Mouse (Mus musculus): ENCODE measurements at regions not wholly inside any gene's neighbourhood (a gene's known extent, or its start where the extent isn't known, plus 50 kb on each side); places are given as distances from the start of the nearest gene placed in this dataset.

GRCm38 (mm10) chr17:80834176-80834517 is 105.9 kb upstream of the Map4k3 start:
- Histone ChIP-seq H3K36me3 (ENCODE audit: control insufficient read depth, insufficient read depth, low read length) (no peaks in the 10 kb centered on the region), H3K4me1 (ENCODE audit: control insufficient read depth, insufficient read depth, low read length) (peaks cover 6% of the 10 kb centered on the region), H3K9ac (ENCODE audit: low read depth, low read length) (no peak overlapping the region), H3K27me3 (ENCODE audit: control insufficient read depth, insufficient read depth, low read depth, low read length) (no peaks in the 10 kb centered on the region), H3K27ac (ENCODE audit: low read length) (no peak overlapping the region), H3K9me3 (replicated peaks; ENCODE audit: control insufficient read depth, low read length, poor library complexity, severe bottlenecking) (no peaks in the 10 kb centered on the region), H3K4me3 (ENCODE audit: low read depth, low read length) (no peak overlapping the region), H3K4me2 (ENCODE audit: low read length) (no peak overlapping the region)
- 29% methylated on average over 5 of the region's 5 CpGs for WGBS
- ATAC-seq, result no peak

DNA sequence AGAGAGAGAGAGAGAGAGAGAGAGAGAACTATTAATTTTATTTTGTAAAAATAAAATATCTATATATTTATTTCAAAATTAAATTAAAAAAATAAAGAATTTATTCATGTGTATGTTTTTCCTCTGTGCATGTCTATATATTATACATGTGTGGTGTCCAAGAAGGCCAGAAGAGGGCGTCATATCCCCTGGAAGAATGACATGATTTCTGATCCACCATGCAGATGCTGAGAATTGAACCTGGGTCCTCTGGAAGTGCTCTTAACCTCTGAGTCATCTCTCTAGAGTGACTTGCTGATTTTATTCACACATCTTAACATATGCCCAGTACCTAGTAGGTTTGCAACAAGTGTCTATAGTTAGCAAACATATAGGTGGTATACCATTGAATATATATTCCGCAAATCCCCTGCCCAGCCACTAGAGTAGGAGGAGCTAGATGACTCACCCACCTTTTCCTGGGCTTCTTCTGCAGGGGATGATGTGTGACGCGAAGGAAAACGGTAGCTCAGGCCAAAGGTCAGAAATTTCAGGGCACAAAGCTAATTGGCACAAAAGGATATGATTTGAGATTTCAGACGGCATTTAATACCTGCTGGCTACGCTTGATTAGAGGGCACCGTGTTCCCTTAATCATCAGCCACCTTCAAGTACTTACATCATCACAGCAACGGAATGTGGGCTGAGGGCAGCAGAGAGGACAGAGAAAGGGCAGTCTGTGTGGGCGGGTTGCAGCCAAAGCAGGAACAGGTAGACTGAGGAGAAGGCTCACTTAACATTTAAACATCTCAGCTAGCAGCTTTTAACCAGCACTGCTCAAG is 105.3 kb upstream of the Map4k3 start:
- H3K4me3 ChIP-seq (ENCODE audit: low read depth, low read length), result no peak overlapping the region
- no peaks in the 10 kb centered on the region for H3K27me3 ChIP-seq (ENCODE audit: control insufficient read depth, insufficient read depth, low read depth, low read length)
- ATAC-seq, result no peak
- H3K9me3 ChIP-seq (replicated peaks; ENCODE audit: control insufficient read depth, low read length, poor library complexity, severe bottlenecking), result no peaks in the 10 kb centered on the region
- no peaks in the 10 kb centered on the region for H3K36me3 ChIP-seq (ENCODE audit: control insufficient read depth, insufficient read depth, low read length)
- WGBS, result 35% methylated on average over 10 of the region's 10 CpGs
- no peak overlapping the region for H3K4me2 ChIP-seq (ENCODE audit: low read length)
- no peak overlapping the region for H3K9ac ChIP-seq (ENCODE audit: low read depth, low read length)
- H3K4me1 ChIP-seq (ENCODE audit: control insufficient read depth, insufficient read depth, low read length), result peaks cover 6% of the 10 kb centered on the region
- H3K27ac ChIP-seq (ENCODE audit: low read length), result no peak overlapping the region

GRCm38 (mm10) chr17:80831686-80832085 is 103.4 kb upstream of the Map4k3 start:
- Histone ChIP-seq H3K9ac (ENCODE audit: low read depth, low read length) (no peak overlapping the region), H3K27ac (ENCODE audit: low read length) (no peak overlapping the region), H3K4me3 (ENCODE audit: low read depth, low read length) (no peak overlapping the region), H3K4me1 (ENCODE audit: control insufficient read depth, insufficient read depth, low read length) (peaks cover 6% of the 10 kb centered on the region), H3K9me3 (replicated peaks; ENCODE audit: control insufficient read depth, low read length, poor library complexity, severe bottlenecking) (no peaks in the 10 kb centered on the region), H3K4me2 (ENCODE audit: low read length) (no peak overlapping the region), H3K36me3 (ENCODE audit: control insufficient read depth, insufficient read depth, low read length) (no peaks in the 10 kb centered on the region), H3K27me3 (ENCODE audit: control insufficient read depth, insufficient read depth, low read depth, low read length) (no peaks in the 10 kb centered on the region)
- 86% methylated on average over 4 of the region's 4 CpGs for WGBS
- no peak for ATAC-seq

- H3K9me3 ChIP-seq (replicated peaks; ENCODE audit: control insufficient read depth, low read length, poor library complexity, severe bottlenecking), result no peaks in the 10 kb centered on the region
- no peak overlapping the region for H3K4me3 ChIP-seq (ENCODE audit: low read depth, low read length)
- H3K4me1 ChIP-seq (ENCODE audit: control insufficient read depth, insufficient read depth, low read length), result 0 out of 2 replicates have a peak, but pooled peaks cover 2% of the 10 kb centered on the region
- no peak for ATAC-seq
- H3K27me3 ChIP-seq (ENCODE audit: control insufficient read depth, insufficient read depth, low read depth, low read length), result no peaks in the 10 kb centered on the region
- no peaks in the 10 kb centered on the region for H3K36me3 ChIP-seq (ENCODE audit: control insufficient read depth, insufficient read depth, low read length)
- no peak overlapping the region for H3K9ac ChIP-seq (ENCODE audit: low read depth, low read length)
- no peak overlapping the region for H3K4me2 ChIP-seq (ENCODE audit: low read length)
- WGBS, result 72% methylated on average over 2 of the region's 2 CpGs
- no peak overlapping the region for H3K27ac ChIP-seq (ENCODE audit: low read length)
These were observed 99.6 kb upstream of the Map4k3 start for GRCm38 (mm10) chr17:80827896-80828295.

- Histone ChIP-seq H3K4me2 (ENCODE audit: low read length) (no peak overlapping the region), H3K9me3 (replicated peaks; ENCODE audit: control insufficient read depth, low read length, poor library complexity, severe bottlenecking) (no peaks in the 10 kb centered on the region), H3K9ac (ENCODE audit: low read depth, low read length) (no peak overlapping the region), H3K4me3 (ENCODE audit: low read depth, low read length) (no peak overlapping the region), H3K4me1 (ENCODE audit: control insufficient read depth, insufficient read depth, low read length) (0 out of 2 replicates have a peak, but pooled peaks cover 2% of the 10 kb centered on the region), H3K36me3 (ENCODE audit: control insufficient read depth, insufficient read depth, low read length) (no peaks in the 10 kb centered on the region), H3K27ac (ENCODE audit: low read length) (no peak overlapping the region), H3K27me3 (ENCODE audit: control insufficient read depth, insufficient read depth, low read depth, low read length) (no peaks in the 10 kb centered on the region)
- WGBS, result 85% methylated on average over 17 of the region's 17 CpGs
- no peak for ATAC-seq
These were observed 99.1 kb upstream of the Map4k3 start for GRCm38 (mm10) chr17:80827361-80827760.

GRCm38 (mm10) chr17:80825971-80826730 is 97.9 kb upstream of the Map4k3 start:
- ATAC-seq, result no peak
- WGBS, result 57% methylated on average over 12 of the region's 12 CpGs
- Histone ChIP-seq H3K9me3 (replicated peaks; ENCODE audit: control insufficient read depth, low read length, poor library complexity, severe bottlenecking) (no peaks in the 10 kb centered on the region), H3K27me3 (ENCODE audit: control insufficient read depth, insufficient read depth, low read depth, low read length) (no peaks in the 10 kb centered on the region), H3K36me3 (ENCODE audit: control insufficient read depth, insufficient read depth, low read length) (no peaks in the 10 kb centered on the region), H3K4me1 (ENCODE audit: control insufficient read depth, insufficient read depth, low read length) (0 out of 2 replicates have a peak, but pooled peaks cover 2% of the 10 kb centered on the region), H3K4me2 (ENCODE audit: low read length) (no peak overlapping the region), H3K4me3 (ENCODE audit: low read depth, low read length) (no peak overlapping the region), H3K9ac (ENCODE audit: low read depth, low read length) (no peak overlapping the region), H3K27ac (ENCODE audit: low read length) (no peak overlapping the region)

DNA sequence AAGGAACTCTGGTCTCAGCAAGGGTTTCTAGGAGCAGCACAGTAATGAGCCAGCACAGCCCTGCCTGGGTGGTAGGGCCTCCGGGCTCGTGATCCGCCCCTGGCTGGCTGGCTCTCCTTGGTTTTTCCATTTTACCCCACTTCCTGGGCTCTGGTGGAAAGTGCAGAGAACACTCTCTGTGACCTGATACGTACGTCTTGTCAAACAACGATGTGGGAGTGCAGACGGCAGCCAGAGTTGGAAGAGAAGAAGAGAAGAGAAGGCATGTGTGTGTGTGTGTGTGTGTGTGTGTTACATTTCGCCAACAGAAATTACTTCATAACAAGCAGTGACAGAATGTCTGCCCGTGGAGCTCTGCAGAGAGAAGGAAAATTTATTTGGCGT is 97.2 kb upstream of the Map4k3 start:
- H3K4me1 ChIP-seq (ENCODE audit: control insufficient read depth, insufficient read depth, low read length), result 0 out of 2 replicates have a peak, but pooled peaks cover 2% of the 10 kb centered on the region
- H3K36me3 ChIP-seq (ENCODE audit: control insufficient read depth, insufficient read depth, low read length), result no peaks in the 10 kb centered on the region
- no peaks in the 10 kb centered on the region for H3K27me3 ChIP-seq (ENCODE audit: control insufficient read depth, insufficient read depth, low read depth, low read length)
- H3K4me3 ChIP-seq (ENCODE audit: low read depth, low read length), result no peak overlapping the region
- no peak overlapping the region for H3K4me2 ChIP-seq (ENCODE audit: low read length)
- H3K27ac ChIP-seq (ENCODE audit: low read length), result no peak overlapping the region
- 65% methylated on average over 10 of the region's 10 CpGs for WGBS
- no peak overlapping the region for H3K9ac ChIP-seq (ENCODE audit: low read depth, low read length)
- no peak for ATAC-seq
- no peaks in the 10 kb centered on the region for H3K9me3 ChIP-seq (replicated peaks; ENCODE audit: control insufficient read depth, low read length, poor library complexity, severe bottlenecking)

- H3K36me3 ChIP-seq (ENCODE audit: control insufficient read depth, insufficient read depth, low read length), result no peaks in the 10 kb centered on the region
- no peak for ATAC-seq
- H3K4me2 ChIP-seq (ENCODE audit: low read length), result no peak overlapping the region
- 0 out of 2 replicates have a peak, but pooled peaks cover 2% of the 10 kb centered on the region for H3K4me1 ChIP-seq (ENCODE audit: control insufficient read depth, insufficient read depth, low read length)
- no peaks in the 10 kb centered on the region for H3K27me3 ChIP-seq (ENCODE audit: control insufficient read depth, insufficient read depth, low read depth, low read length)
- no peak overlapping the region for H3K4me3 ChIP-seq (ENCODE audit: low read depth, low read length)
- H3K27ac ChIP-seq (ENCODE audit: low read length), result no peak overlapping the region
- H3K9ac ChIP-seq (ENCODE audit: low read depth, low read length), result no peak overlapping the region
- WGBS, result 83% methylated on average over 13 of the region's 13 CpGs
- H3K9me3 ChIP-seq (replicated peaks; ENCODE audit: control insufficient read depth, low read length, poor library complexity, severe bottlenecking), result no peaks in the 10 kb centered on the region
These were observed 96.7 kb upstream of the Map4k3 start for GRCm38 (mm10) chr17:80824826-80825517.
